Mouse (Mus musculus) liver, postnatal 0 days (tissue): ENCODE data around the gene Oas3.

Experiments used
- CTCF ChIP-seq: sonication (generic); IDR thresholded peaks from 2 replicates; pipeline ENCODE4 v1.5.1; 2016; ENCODE audit warnings: antibody characterized with exemption, low read depth
- EP300 ChIP-seq: IDR thresholded peaks from 2 replicates; pipeline ENCODE4 v1.6.1; 2016; ENCODE audit warnings: antibody characterized with exemption, low read depth, mild to moderate bottlenecking

- TF ChIP-seq CTCF (no peak), EP300 (no peak)
These were observed 35.6 kb upstream of the Oas3 start for GRCm38 (mm10) chr5:120813023-120813422.
